ENCODE assay signal across 11 mouse cellular contexts in the genomic region with DNA sequence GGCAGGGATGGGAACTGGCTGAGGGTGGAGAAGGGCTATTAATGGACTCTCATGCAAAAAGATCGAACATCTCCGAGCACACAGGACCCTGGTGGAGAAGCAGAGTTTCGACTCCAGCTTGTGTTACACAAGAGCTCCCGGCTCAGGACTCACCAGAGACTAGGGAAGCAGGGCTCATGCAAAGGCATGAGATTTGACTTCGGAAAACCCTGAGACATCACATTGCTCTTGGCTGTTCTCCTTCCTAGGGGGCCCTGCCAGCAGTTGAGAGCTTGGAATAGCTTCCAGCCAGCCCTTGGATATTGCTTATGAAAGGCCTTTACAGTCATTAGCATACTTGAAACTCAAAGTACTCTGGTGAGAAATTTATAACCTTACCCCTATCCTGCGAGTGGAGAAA. TPM values are rescaled to one million over a fixed set of nuclear protein-coding genes. Genes with fewer than 3 reads are reported as not detected.
DNase-seq lines count a peak whose midpoint lies in the region; ATAC-seq and TF ChIP-seq lines count a peak whose summit lies in the region.
"Had no signal": no experiment of that assay in that cellular context is flagged by ENCODE, and none has a peak within 500 bp of the region (broad histone marks: within the 10 kb centered on the region; RNA-seq: fewer than 3 reads in every experiment).

No protein-coding gene starts in this region.

- H3K4me3 ChIP-seq in heart, adult 2 months: no peak overlapping the region
- no peak overlapping the region for H3K4me3 ChIP-seq in heart, embryonic 11.5 days (ENCODE audit: low read depth, low read length)
- H3K4me3 ChIP-seq in gastrocnemius, adult 2 months: peak overlapping the region; percentile 40
- H3K4me3 ChIP-seq in liver, embryonic 11.5 days (ENCODE audit: low read depth, low read length): no peak overlapping the region
- H3K4me3 ChIP-seq: embryonic facial prominence, embryonic 12.5 days had no signal

- no peaks in the 10 kb centered on the region for H3K36me3 ChIP-seq in heart, adult 2 months (ENCODE audit: control insufficient read depth, insufficient read depth, low read length)
- H3K36me3 ChIP-seq in heart, embryonic 11.5 days (ENCODE audit: control insufficient read depth, insufficient read depth, low read length): no peaks in the 10 kb centered on the region
- no peaks in the 10 kb centered on the region for H3K36me3 ChIP-seq in liver, embryonic 11.5 days (ENCODE audit: control insufficient read depth, insufficient read depth, low read length)
- H3K36me3 ChIP-seq: embryonic facial prominence, embryonic 12.5 days had no signal

- peak; percentile 30; the same call in 1 of the 2 replicates for TF ChIP-seq CTCF in heart, adult 2 months (IDR thresholded peaks at IDR 0.05)
- TF ChIP-seq CTCF in gastrocnemius, adult 2 months (IDR thresholded peaks at IDR 0.05): peak; percentile 44

- H3K9ac ChIP-seq in heart, adult 2 months (ENCODE audit: low read depth, low read length): no peak overlapping the region
- H3K9ac ChIP-seq in heart, embryonic 11.5 days (ENCODE audit: low read depth, low read length): no peak overlapping the region
- H3K9ac ChIP-seq in liver, embryonic 11.5 days (ENCODE audit: low read depth, low read length): no peak overlapping the region
- H3K9ac ChIP-seq: embryonic facial prominence, embryonic 12.5 days had no signal

- H3K79me2 ChIP-seq in heart, adult 2 months (replicated peaks; ENCODE audit: control insufficient read depth, insufficient read depth, low read length): no peaks in the 10 kb centered on the region

- peaks cover 7% of the 10 kb centered on the region for H3K4me1 ChIP-seq in heart, adult 2 months (ENCODE audit: control insufficient read depth, insufficient read depth, low read length)
- H3K4me1 ChIP-seq in heart, embryonic 11.5 days (ENCODE audit: control insufficient read depth, insufficient read depth, low read length): no peaks in the 10 kb centered on the region
- no peaks in the 10 kb centered on the region for H3K4me1 ChIP-seq in liver, embryonic 11.5 days (replicated peaks; ENCODE audit: control insufficient read depth, insufficient read depth, low read length)

- no peaks in the 10 kb centered on the region for H3K27me3 ChIP-seq in heart, adult 2 months (ENCODE audit: control insufficient read depth, insufficient read depth, low read length)
- no peaks in the 10 kb centered on the region for H3K27me3 ChIP-seq in heart, embryonic 11.5 days (ENCODE audit: control insufficient read depth, insufficient read depth, low read length)
- no peaks in the 10 kb centered on the region for H3K27me3 ChIP-seq in liver, embryonic 11.5 days (replicated peaks; ENCODE audit: control insufficient read depth, insufficient read depth, low read length)
- H3K27me3 ChIP-seq: embryonic facial prominence, embryonic 12.5 days had no signal

- WGBS in heart, adult 2 months: 48% methylated on average over 6 of the region's 6 CpGs
- 80% methylated on average over 6 of the region's 6 CpGs for WGBS in heart, embryonic 11.5 days (ENCODE audit: insufficient replicate concordance)
- 80% methylated on average over 6 of the region's 6 CpGs for WGBS in liver, embryonic 11.5 days

- intact Hi-C loops in heart, adult 2 months (cut with DNase I): no loop called here
- intact Hi-C loops in gastrocnemius, adult 2 months (cut with DNase I): no loop called here

- no peak overlapping the region for H3K4me2 ChIP-seq in heart, embryonic 11.5 days
- H3K4me2 ChIP-seq in liver, embryonic 11.5 days: no peak overlapping the region
- H3K4me2 ChIP-seq: embryonic facial prominence, embryonic 12.5 days had no signal

- peak; percentile 67 to 80 for DNase-seq in heart, adult 2 months
- peak; percentile 17 for DNase-seq in NIH3T3 (ENCODE audit: low read depth)
- peak; percentile 87 for DNase-seq in gastrocnemius, adult 2 months
- peak; percentile 35 to 51 for DNase-seq in kidney, postnatal 4 days
- DNase-seq in right cerebral cortex, postnatal 36 days (ENCODE audit: low spot score in 2 of 2): no peak
- DNase-seq in liver, embryonic 11.5 days (ENCODE audit: low spot score): no peak
- no peak for DNase-seq in frontal cortex, postnatal 14 days (ENCODE audit: low spot score in 2 of 2)

- TF ChIP-seq EP300 in heart, adult 2 months (IDR thresholded peaks at IDR 0.05; ENCODE audit: insufficient read depth, low read depth, low read length): peak; percentile 65; the same call in 1 of the 2 replicates

- TF ChIP-seq POLR2A in heart, adult 2 months (IDR thresholded peaks at IDR 0.05; ENCODE audit: insufficient read depth, low read depth, low read length): no peak

- H3K27ac ChIP-seq in heart, adult 2 months: no peak overlapping the region
- no peak overlapping the region for H3K27ac ChIP-seq in heart, embryonic 11.5 days (ENCODE audit: low read depth, low read length)
- H3K27ac ChIP-seq in gastrocnemius, adult 2 months: peak overlapping the region; percentile 91
- H3K27ac ChIP-seq in liver, embryonic 11.5 days (ENCODE audit: low read depth, low read length): no peak overlapping the region
- H3K27ac ChIP-seq: embryonic facial prominence, embryonic 12.5 days; macrophage had no signal

- H3K9me3 ChIP-seq in heart, embryonic 11.5 days (replicated peaks; ENCODE audit: control insufficient read depth, low read length): no peaks in the 10 kb centered on the region
- no peaks in the 10 kb centered on the region for H3K9me3 ChIP-seq in liver, embryonic 11.5 days (ENCODE audit: control insufficient read depth, low read length)
- H3K9me3 ChIP-seq: embryonic facial prominence, embryonic 12.5 days had no signal

- no peak for ATAC-seq in heart, embryonic 11.5 days (replicated peaks; ENCODE audit: insufficient number of reproducible peaks, low FRiP score, low TSS enrichment)
- no peak for ATAC-seq in liver, embryonic 11.5 days (replicated peaks; ENCODE audit: low FRiP score)
- ATAC-seq: intestine, embryonic 16.5 days had no signal

RNA-seq across cellular contexts. Expression of gene Pknox2, which starts 26.4 kb away (rescaled TPM):
- 1 to 10 TPM; 7.8 to 9.0 TPM for total RNA-seq in heart, adult 2 months (2021)
- polyA plus RNA-seq in heart, adult 2 months (2012; rRNA removed): 9.9 and 13.5 TPM in 2 replicates
- 5.2 and 6.3 TPM in 2 replicates for polyA plus RNA-seq in heart, embryonic 11.5 days (2014; fragmentation: Nextera tagmentation; extraction: Ambion mirVana)
- 10 to 100 TPM; 35.4 to 40.7 TPM for total RNA-seq in gastrocnemius, adult 2 months (2021)
- 2.9 TPM in 2 replicates for polyA plus RNA-seq in liver, embryonic 11.5 days (2014; fragmentation: Nextera tagmentation; extraction: Ambion mirVana)
- polyA plus RNA-seq: macrophage had no signal

Comparison
In these comparisons a context has a peak if more than half of its experiments do, and no peak if none do; other contexts are left out.
1. DNase-seq: peak in heart, adult 2 months (2 of 2), NIH3T3 (single experiment), gastrocnemius, adult 2 months (single experiment) and kidney, postnatal 4 days (2 of 2); none in right cerebral cortex, postnatal 36 days (0 of 2), liver, embryonic 11.5 days (single experiment) and frontal cortex, postnatal 14 days (0 of 2).